Mouse (Mus musculus): Measurements from ENCODE around the gene Map3k5. TPM values are rescaled to one million over a fixed set of nuclear protein-coding genes. Genes with fewer than 3 reads are reported as not detected.
A peak's percentile ranks its signal among the peaks of the same experiment; 100 is the strongest.

Map3k5 gene
- polyA plus RNA-seq, 1 experiment from 2014 or later, result 2.7 TPM

- Histone ChIP-seq H3K9ac (no peak overlapping the region), H3K27me3 (replicated peaks) (peaks cover 15% of the 10 kb centered on the region), H3K4me1 (peaks cover 19% of the 10 kb centered on the region), H3K4me2 (peak overlapping the region; percentile 22), H3K9me3 (no peaks in the 10 kb centered on the region), H3K27ac (replicated peaks) (peak overlapping the region; percentile 20; the same call in 1 of the 2 replicates), H3K4me3 (no peak overlapping the region), H3K36me3 (no peaks in the 10 kb centered on the region)
- 59% methylated on average over 17 of the region's 17 CpGs for WGBS
- no peak for ATAC-seq (ENCODE audit: extremely low read depth, insufficient number of reproducible peaks, low FRiP score, low TSS enrichment)
These were observed 72.2 kb downstream of the Map3k5 start for GRCm38 (mm10) chr10:20006333-20007093.

GRCm38 (mm10) chr10:20009310-20009709, 75.0 kb downstream of the Map3k5 start:
- Histone ChIP-seq H3K4me2 (no peak overlapping the region), H3K9me3 (no peaks in the 10 kb centered on the region), H3K4me1 (peaks cover 14% of the 10 kb centered on the region), H3K36me3 (no peaks in the 10 kb centered on the region), H3K27me3 (replicated peaks) (peaks cover 10% of the 10 kb centered on the region; the same call in 1 of the 2 replicates), H3K9ac (no peak overlapping the region), H3K27ac (replicated peaks) (no peak overlapping the region), H3K4me3 (no peak overlapping the region)
- no peak for ATAC-seq (ENCODE audit: extremely low read depth, insufficient number of reproducible peaks, low FRiP score, low TSS enrichment)
- 90% methylated on average over 6 of the region's 6 CpGs for WGBS

GRCm38 (mm10) chr10:20010018-20010417, 75.7 kb downstream of the Map3k5 start:
- ATAC-seq (ENCODE audit: extremely low read depth, insufficient number of reproducible peaks, low FRiP score, low TSS enrichment), result no peak
- Histone ChIP-seq H3K36me3 (no peaks in the 10 kb centered on the region), H3K4me2 (no peak overlapping the region), H3K27ac (replicated peaks) (no peak overlapping the region), H3K4me1 (peaks cover 11% of the 10 kb centered on the region), H3K9me3 (no peaks in the 10 kb centered on the region), H3K27me3 (replicated peaks) (0 out of 2 replicates have a peak, but pooled peaks cover 5% of the 10 kb centered on the region), H3K4me3 (no peak overlapping the region), H3K9ac (no peak overlapping the region)
- 87% methylated on average over 3 of the region's 3 CpGs for WGBS

GRCm38 (mm10) chr10:20018406-20018805, 84.1 kb downstream of the Map3k5 start:
- Histone ChIP-seq H3K4me2 (no peak overlapping the region), H3K9me3 (peaks cover 5% of the 10 kb centered on the region; the same call in 1 of the 2 replicates), H3K36me3 (peaks cover 9% of the 10 kb centered on the region; the same call in 1 of the 2 replicates), H3K9ac (no peak overlapping the region), H3K27ac (replicated peaks) (no peak overlapping the region), H3K4me3 (no peak overlapping the region), H3K27me3 (replicated peaks) (no peaks in the 10 kb centered on the region), H3K4me1 (no peaks in the 10 kb centered on the region)
- ATAC-seq (ENCODE audit: extremely low read depth, insufficient number of reproducible peaks, low FRiP score, low TSS enrichment), result no peak
- WGBS, result 94% methylated on average over 10 of the region's 10 CpGs

GRCm38 (mm10) chr10:20018806-20019205, 84.5 kb downstream of the Map3k5 start:
- no peaks in the 10 kb centered on the region for H3K4me1 ChIP-seq
- no peak overlapping the region for H3K4me3 ChIP-seq
- no peak overlapping the region for H3K27ac ChIP-seq (replicated peaks)
- H3K4me2 ChIP-seq, result no peak overlapping the region
- no peaks in the 10 kb centered on the region for H3K27me3 ChIP-seq (replicated peaks)
- 71% methylated on average over 3 of the region's 3 CpGs for WGBS
- H3K9me3 ChIP-seq, result peaks cover 5% of the 10 kb centered on the region; the same call in 1 of the 2 replicates
- ATAC-seq (ENCODE audit: extremely low read depth, insufficient number of reproducible peaks, low FRiP score, low TSS enrichment), result no peak
- peaks cover 9% of the 10 kb centered on the region; the same call in 1 of the 2 replicates for H3K36me3 ChIP-seq
- no peak overlapping the region for H3K9ac ChIP-seq

GRCm38 (mm10) chr10:20021256-20021655, 87.0 kb downstream of the Map3k5 start:
- Histone ChIP-seq H3K4me2 (no peak overlapping the region), H3K27me3 (replicated peaks) (no peaks in the 10 kb centered on the region), H3K4me3 (no peak overlapping the region), H3K27ac (replicated peaks) (no peak overlapping the region), H3K9me3 (peaks cover 5% of the 10 kb centered on the region; the same call in 1 of the 2 replicates), H3K36me3 (peaks cover 11% of the 10 kb centered on the region; the same call in 1 of the 2 replicates), H3K9ac (no peak overlapping the region), H3K4me1 (no peaks in the 10 kb centered on the region)
- ATAC-seq (ENCODE audit: extremely low read depth, insufficient number of reproducible peaks, low FRiP score, low TSS enrichment), result no peak
- WGBS, result 82% methylated on average over 6 of the region's 6 CpGs

- 80% methylated on average over 15 of the region's 15 CpGs for WGBS
- no peaks in the 10 kb centered on the region for H3K4me1 ChIP-seq
- no peak for ATAC-seq (ENCODE audit: extremely low read depth, insufficient number of reproducible peaks, low FRiP score, low TSS enrichment)
These were observed 87.6 kb downstream of the Map3k5 start for GRCm38 (mm10) chr10:20021670-20022468.

GRCm38 (mm10) chr10:20022608-20023340, 88.5 kb downstream of the Map3k5 start:
- no peak overlapping the region for H3K27ac ChIP-seq (replicated peaks)
- no peak overlapping the region for H3K9ac ChIP-seq
- peaks cover 2% of the 10 kb centered on the region; the same call in 1 of the 2 replicates for H3K9me3 ChIP-seq
- 62% methylated on average over 10 of the region's 10 CpGs for WGBS
- H3K4me3 ChIP-seq, result no peak overlapping the region
- H3K4me1 ChIP-seq, result no peaks in the 10 kb centered on the region
- no peaks in the 10 kb centered on the region for H3K27me3 ChIP-seq (replicated peaks)
- peaks cover 9% of the 10 kb centered on the region; the same call in 1 of the 2 replicates for H3K36me3 ChIP-seq
- no peak for ATAC-seq (ENCODE audit: extremely low read depth, insufficient number of reproducible peaks, low FRiP score, low TSS enrichment)
- H3K4me2 ChIP-seq, result no peak overlapping the region

More at GRCm38 (mm10) chr10:20021670-20022468, 87.6 kb downstream of the Map3k5 start:
- Histone ChIP-seq H3K27me3 (replicated peaks) (no peaks in the 10 kb centered on the region), H3K36me3 (peaks cover 11% of the 10 kb centered on the region; the same call in 1 of the 2 replicates), H3K9me3 (peaks cover 5% of the 10 kb centered on the region; the same call in 1 of the 2 replicates), H3K4me2 (no peak overlapping the region), H3K4me3 (no peak overlapping the region), H3K9ac (no peak overlapping the region), H3K27ac (replicated peaks) (no peak overlapping the region)

GRCm38 (mm10) chr10:20023524-20023923, 89.3 kb downstream of the Map3k5 start:
- Histone ChIP-seq H3K4me2 (no peak overlapping the region), H3K27ac (replicated peaks) (no peak overlapping the region), H3K4me3 (no peak overlapping the region), H3K9ac (no peak overlapping the region), H3K27me3 (replicated peaks) (no peaks in the 10 kb centered on the region), H3K9me3 (no peaks in the 10 kb centered on the region), H3K36me3 (peaks cover 6% of the 10 kb centered on the region; the same call in 1 of the 2 replicates), H3K4me1 (no peaks in the 10 kb centered on the region)
- ATAC-seq (ENCODE audit: extremely low read depth, insufficient number of reproducible peaks, low FRiP score, low TSS enrichment), result no peak
- 70% methylated on average over 10 of the region's 10 CpGs for WGBS

- 91% methylated on average over 10 of the region's 10 CpGs for WGBS
- Histone ChIP-seq H3K9me3 (no peaks in the 10 kb centered on the region), H3K27me3 (replicated peaks) (no peaks in the 10 kb centered on the region), H3K4me3 (no peak overlapping the region), H3K4me2 (no peak overlapping the region), H3K27ac (replicated peaks) (no peak overlapping the region), H3K9ac (no peak overlapping the region), H3K4me1 (no peaks in the 10 kb centered on the region), H3K36me3 (peaks cover 11% of the 10 kb centered on the region; the same call in 1 of the 2 replicates)
- ATAC-seq (ENCODE audit: extremely low read depth, insufficient number of reproducible peaks, low FRiP score, low TSS enrichment), result no peak
These were observed 90.6 kb downstream of the Map3k5 start for GRCm38 (mm10) chr10:20024891-20025290.

Measured in heart, embryonic 13.5 days (tissue).